Mouse (Mus musculus) cerebellum, postnatal 4 days (tissue): Measurements from ENCODE around the gene Tceal7.

Source experiments
- DNase-seq, 2 experiments: peaks; one replicate each; pipeline ENCODE4 v3.0.0; 2022; ENCODE audit warnings: low spot score in 2 of 2, mixed read lengths in 1 of 2

Tceal7 gene

GRCm38 (mm10) chrX:136248811-136249210 is 34.2 kb downstream of the Tceal7 start:
- DNase-seq: no peak

DNA sequence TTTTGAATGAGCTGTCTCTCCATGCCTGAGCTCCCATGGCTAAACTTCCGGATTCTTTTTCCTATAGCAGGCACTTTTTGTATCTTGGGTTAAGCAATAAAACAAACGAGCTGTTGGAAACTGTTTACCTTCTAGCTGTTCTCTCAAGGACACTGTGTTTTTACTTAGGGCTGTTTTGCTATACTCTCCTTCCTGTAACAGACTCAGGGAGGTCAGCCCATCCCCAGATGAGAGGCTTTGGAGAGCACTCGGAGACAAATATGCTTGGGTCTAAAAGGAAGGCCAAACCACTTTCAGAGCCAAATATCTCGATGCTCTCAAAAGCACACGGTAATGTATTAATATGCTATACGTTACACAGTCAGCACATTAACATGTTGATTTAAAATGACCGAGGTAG is 35.1 kb downstream of the Tceal7 start:
- DNase-seq: no peak

DNA sequence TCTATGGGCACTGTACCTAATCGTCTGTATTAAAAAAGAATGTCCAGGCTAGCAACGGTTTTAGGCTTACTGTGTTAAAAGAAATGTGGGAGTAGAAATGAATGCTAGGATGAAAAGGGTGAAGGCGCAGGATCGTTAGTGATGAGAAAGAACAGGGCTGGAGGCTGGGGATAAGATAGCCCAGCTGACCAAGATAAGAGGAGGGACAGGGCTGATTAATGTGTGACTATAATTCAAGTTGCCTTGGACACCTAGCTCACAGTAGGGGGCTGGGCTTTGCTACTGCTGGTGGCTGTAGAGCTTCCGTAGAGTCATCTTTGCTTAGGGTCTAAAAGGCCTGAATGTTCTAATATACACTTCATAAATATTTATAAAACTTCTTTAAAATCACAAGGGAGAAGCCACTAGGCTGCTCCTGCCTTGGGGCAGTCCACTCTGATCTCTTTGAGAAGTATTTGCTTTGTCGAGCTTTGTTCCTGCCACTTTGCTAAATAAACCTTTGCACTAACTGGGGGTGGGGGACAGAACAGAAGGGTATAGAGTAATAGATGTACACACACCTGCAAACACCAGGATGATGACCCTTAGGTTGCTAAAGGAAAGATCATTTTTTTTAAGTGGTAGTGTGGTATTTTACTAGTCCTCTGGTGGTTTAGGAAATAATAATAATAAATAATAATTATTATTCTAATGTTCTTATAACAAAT is 37.6 kb downstream of the Tceal7 start:
- no peak for DNase-seq

GRCm38 (mm10) chrX:136267720-136268119 is 53.1 kb downstream of the Tceal7 start:
- no peak for DNase-seq

- no peak for DNase-seq
Measured at GRCm38 (mm10) chrX:136268173-136268572, 53.6 kb downstream of the Tceal7 start.

GRCm38 (mm10) chrX:136269743-136270392 is 55.3 kb downstream of the Tceal7 start, which contains the start of gene Bex3:
TSS of gene Bex3 (plus strand) at chrX:136270253.
- peak in 1 of 2 experiments; percentile 67 for DNase-seq

DNA sequence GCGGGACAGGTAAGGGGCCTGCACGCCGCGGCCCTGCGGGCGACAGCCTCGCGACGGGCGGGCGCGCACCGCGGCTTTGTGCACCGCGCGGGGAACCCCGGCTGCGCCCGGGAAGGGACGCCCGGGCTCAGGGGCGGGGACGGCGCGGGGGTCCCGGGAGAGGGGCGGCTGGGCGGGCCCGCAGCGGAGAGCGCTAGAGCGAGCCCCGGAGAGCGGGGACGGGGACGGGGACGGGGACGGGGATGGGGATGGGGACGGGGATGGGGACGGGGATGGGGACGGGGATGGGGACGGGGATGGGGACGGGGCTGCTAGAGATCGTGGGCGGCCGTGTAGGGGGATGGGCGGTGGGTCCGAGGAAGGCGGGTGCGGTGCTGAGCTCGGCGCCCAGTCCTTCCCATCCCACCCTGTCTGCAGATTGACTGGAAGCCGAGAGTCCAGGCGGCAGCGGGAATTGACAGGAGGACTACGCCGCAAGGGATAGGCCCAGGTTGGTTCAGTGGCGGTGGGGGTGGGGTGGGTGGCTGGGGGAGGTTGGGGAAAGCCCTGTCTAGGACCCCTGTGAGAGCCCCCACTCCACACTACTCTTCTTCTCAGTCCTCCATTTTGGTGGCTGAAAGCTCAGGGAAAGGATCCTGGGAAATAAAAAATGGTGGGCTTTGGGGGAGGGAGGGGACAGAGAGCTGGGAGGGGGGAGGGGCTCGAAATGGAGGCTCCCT is 56.0 kb downstream of the Tceal7 start:
- DNase-seq: peak in 1 of 2 experiments; percentile 36

DNA sequence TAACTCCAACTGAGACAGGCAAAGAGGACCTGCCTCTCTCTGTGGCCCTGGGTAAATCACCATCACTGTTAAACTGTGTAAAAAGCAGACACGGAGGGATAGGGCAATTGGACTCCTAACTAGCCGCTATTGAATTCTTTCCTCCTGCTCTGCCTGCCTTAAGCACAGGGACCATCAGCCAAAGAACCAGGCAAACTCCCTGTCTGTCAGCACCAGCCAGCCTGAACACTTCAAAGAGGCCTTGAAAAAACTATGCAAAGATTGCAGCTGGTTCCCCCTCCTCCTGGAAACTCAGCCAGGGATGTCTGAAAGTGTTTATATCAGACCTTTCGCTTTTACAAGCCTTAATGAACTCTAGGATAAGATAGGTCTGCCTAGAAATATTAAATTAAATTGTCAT is 60.0 kb downstream of the Tceal7 start:
- no peak for DNase-seq

GRCm38 (mm10) chrX:136275386-136275785 is 60.8 kb downstream of the Tceal7 start:
- DNase-seq: no peak
